Mouse (Mus musculus): ENCODE data around the gene Klhl33. TPM values are rescaled to one million over a fixed set of nuclear protein-coding genes. Genes with fewer than 3 reads are reported as not detected.

The Klhl33 gene
- polyA plus RNA-seq, 1 experiment from 2014 or later, result 0.12 TPM

Other genes with a start within 250 kb of the Klhl33 start
- gene Olfr747, start 204.3 kb downstream of the Klhl33 start, polyA plus RNA-seq (2015; fragmentation: Nextera tagmentation; extraction: Ambion mirVana), result not detected in 2 replicates
- gene Olfr748, start 190.1 kb downstream of the Klhl33 start, polyA plus RNA-seq (2015; fragmentation: Nextera tagmentation; extraction: Ambion mirVana), result not detected in 2 replicates
- gene Olfr749, start 152.4 kb downstream of the Klhl33 start, polyA plus RNA-seq (2015; fragmentation: Nextera tagmentation; extraction: Ambion mirVana), result not detected in 2 replicates
- gene Ttc5, start 112.0 kb downstream of the Klhl33 start, polyA plus RNA-seq (2015; fragmentation: Nextera tagmentation; extraction: Ambion mirVana), result 46.1 and 48.8 TPM in 2 replicates
- not detected in 2 replicates for gene Ccnb1ip1, start 89.8 kb downstream of the Klhl33 start, polyA plus RNA-seq (2015; fragmentation: Nextera tagmentation; extraction: Ambion mirVana)
- 39.3 and 40.4 TPM in 2 replicates for gene Parp2, start 89.7 kb downstream of the Klhl33 start, polyA plus RNA-seq (2015; fragmentation: Nextera tagmentation; extraction: Ambion mirVana)
- gene Tep1, start 26.9 kb downstream of the Klhl33 start, polyA plus RNA-seq (2015; fragmentation: Nextera tagmentation; extraction: Ambion mirVana), result 5.1 and 5.6 TPM in 2 replicates
- gene Osgep, start 27.4 kb upstream of the Klhl33 start, polyA plus RNA-seq (2015; fragmentation: Nextera tagmentation; extraction: Ambion mirVana), result 134 and 141 TPM in 2 replicates
- gene Apex1, start 27.5 kb upstream of the Klhl33 start, polyA plus RNA-seq (2015; fragmentation: Nextera tagmentation; extraction: Ambion mirVana), result 118 and 126 TPM in 2 replicates
- 32.5 and 37.9 TPM in 2 replicates for gene Pip4p1, start 33.3 kb upstream of the Klhl33 start, polyA plus RNA-seq (2015; fragmentation: Nextera tagmentation; extraction: Ambion mirVana)
- gene Pnp, start 33.6 kb upstream of the Klhl33 start, polyA plus RNA-seq (2015; fragmentation: Nextera tagmentation; extraction: Ambion mirVana), result 32.0 and 36.9 TPM in 2 replicates
- gene Gm49342, start 47.0 kb upstream of the Klhl33 start, polyA plus RNA-seq (2015; fragmentation: Nextera tagmentation; extraction: Ambion mirVana), result not detected in 2 replicates
- gene Pnp2, start 58.5 kb upstream of the Klhl33 start, polyA plus RNA-seq (2015; fragmentation: Nextera tagmentation; extraction: Ambion mirVana), result 0.31 and 0.43 TPM in 2 replicates
- gene Rnase10, start 110.2 kb upstream of the Klhl33 start, polyA plus RNA-seq (2015; fragmentation: Nextera tagmentation; extraction: Ambion mirVana), result 0.21 and 0.37 TPM in 2 replicates
- gene Rnase9, start 144.4 kb upstream of the Klhl33 start, polyA plus RNA-seq (2015; fragmentation: Nextera tagmentation; extraction: Ambion mirVana), result not detected in 2 replicates
- not detected in 2 replicates for gene Rnase11, start 152.7 kb upstream of the Klhl33 start, polyA plus RNA-seq (2015; fragmentation: Nextera tagmentation; extraction: Ambion mirVana)
- gene Rnase12, start 160.2 kb upstream of the Klhl33 start, polyA plus RNA-seq (2015; fragmentation: Nextera tagmentation; extraction: Ambion mirVana), result 0.71 TPM in 1 of 2 replicates, not detected in the other
- not detected in 2 replicates for gene Olfr750, start 176.9 kb upstream of the Klhl33 start, polyA plus RNA-seq (2015; fragmentation: Nextera tagmentation; extraction: Ambion mirVana)
- gene Rnase4, start 193.6 kb upstream of the Klhl33 start, polyA plus RNA-seq (2015; fragmentation: Nextera tagmentation; extraction: Ambion mirVana), result 27.3 and 30.5 TPM in 2 replicates
- gene Ang, start 193.6 kb upstream of the Klhl33 start, polyA plus RNA-seq (2015; fragmentation: Nextera tagmentation; extraction: Ambion mirVana), result 3.4 and 4.4 TPM in 2 replicates
- not detected in 2 replicates for gene Eddm3b, start 216.9 kb upstream of the Klhl33 start, polyA plus RNA-seq (2015; fragmentation: Nextera tagmentation; extraction: Ambion mirVana)
- 0.80 and 1.1 TPM in 2 replicates for gene Rnase6, start 226.4 kb upstream of the Klhl33 start, polyA plus RNA-seq (2015; fragmentation: Nextera tagmentation; extraction: Ambion mirVana)
- 0.91 and 1.1 TPM in 2 replicates for gene Rnase1, start 249.3 kb upstream of the Klhl33 start, polyA plus RNA-seq (2015; fragmentation: Nextera tagmentation; extraction: Ambion mirVana)

All from heart, embryonic 16.5 days (tissue).